ENCODE assay signal across 12 mouse cellular contexts in genomic region chrX:166673404-166673803, GRCm38 (mm10).
"Had no signal": no experiment of that assay in that cellular context is flagged by ENCODE, and none has a peak within 500 bp of the region (broad histone marks: within the 10 kb centered on the region; RNA-seq: fewer than 3 reads in every experiment).

No protein-coding gene starts in this region.

- H3K27ac ChIP-seq: kidney, embryonic 15.5 days; limb, embryonic 13.5 days; liver, embryonic 14.5 days; midbrain, embryonic 15.5 days; neural tube, embryonic 13.5 days had no signal

- DNase-seq: kidney, adult 18-20 months; kidney, postnatal 14 days; left cerebral cortex, postnatal 4 days; lung, adult 18-20 months; lung, postnatal 36 days; spleen, adult 18-20 months; thymus, postnatal 4 days had no signal

- H3K4me3 ChIP-seq: kidney, embryonic 15.5 days; limb, embryonic 13.5 days; midbrain, embryonic 15.5 days; neural tube, embryonic 13.5 days had no signal

- H3K4me1 ChIP-seq: kidney, embryonic 15.5 days; limb, embryonic 13.5 days; midbrain, embryonic 15.5 days; neural tube, embryonic 13.5 days had no signal
